Mouse (Mus musculus) cortical plate, adult 2 months (tissue): ENCODE results near the gene Zfp46.

ENCODE experiments used
- CTCF ChIP-seq: fragments of 200-500 bp; IDR thresholded peaks from 2 replicates; pipeline ENCODE4 v1.5.1; 2011; ENCODE audit warnings: mild to moderate bottlenecking, control low read depth, low read length; ENCODE audit not compliant: insufficient read depth; ENCODE audit errors: extremely low read depth
- POLR2A ChIP-seq: fragments of 200-500 bp; IDR thresholded peaks from 2 replicates; pipeline ENCODE4 v1.6.1; 2011; ENCODE audit warnings: mild to moderate bottlenecking, low read length, control low read depth; ENCODE audit not compliant: insufficient read depth; ENCODE audit errors: extremely low read depth

DNA sequence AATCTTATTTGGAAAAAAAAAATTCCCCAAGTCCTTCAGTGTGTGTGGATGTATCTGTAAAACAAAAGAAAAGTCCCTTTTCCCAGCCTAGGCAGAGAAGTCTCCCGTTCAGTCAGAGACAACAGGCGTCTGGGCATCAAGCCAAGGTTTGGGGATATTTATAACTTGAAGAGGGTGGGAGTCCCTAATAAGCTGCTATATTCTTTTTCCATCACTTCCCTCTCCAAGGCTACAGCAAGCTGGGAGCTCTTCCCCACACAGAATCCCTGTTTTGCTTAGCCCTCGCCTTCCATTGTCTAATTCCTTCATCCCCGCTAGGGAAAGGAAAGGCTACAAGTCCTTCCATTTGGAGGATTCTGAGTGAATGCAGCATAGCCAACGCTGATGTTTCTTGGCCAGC is at the start of gene Zfp46:
- TF ChIP-seq CTCF (no peak), POLR2A (peak; percentile 75; the same call in 1 of the 2 replicates)
